Mouse (Mus musculus): ENCODE measurements around the gene Edn2.

Edn2 gene

GRCm38 (mm10) chr4:120184374-120184991 is 23.5 kb downstream of the Edn2 start:
- peaks cover 14% of the 10 kb centered on the region for H3K27me3 ChIP-seq (ENCODE audit: insufficient read depth, low read length)
- TF ChIP-seq NANOG (IDR thresholded peaks at IDR 0.05; ENCODE audit: borderline replicate concordance, low read length) (no peak), CTCF (conservative IDR thresholded peaks at IDR 0.05; ENCODE audit: low read length) (no peak), POU5F1 (IDR thresholded peaks at IDR 0.05; ENCODE audit: borderline replicate concordance, low read length) (no peak)
- no peak overlapping the region for H3K4me3 ChIP-seq (replicated peaks; ENCODE audit: low read length)
- H3K9me3 ChIP-seq (ENCODE audit: low read length): no peaks in the 10 kb centered on the region
- 0 out of 2 replicates have a peak, but pooled peaks cover 6% of the 10 kb centered on the region for H3K4me1 ChIP-seq (replicated peaks; ENCODE audit: low read depth, low read length)
- H3K36me3 ChIP-seq (ENCODE audit: insufficient read depth, low read length): no peaks in the 10 kb centered on the region

GRCm38 (mm10) chr4:120186441-120186840 is 25.4 kb downstream of the Edn2 start:
- H3K4me1 ChIP-seq (replicated peaks; ENCODE audit: low read depth, low read length): 0 out of 2 replicates have a peak, but pooled peaks cover 6% of the 10 kb centered on the region
- H3K9me3 ChIP-seq (ENCODE audit: low read length): peaks cover 15% of the 10 kb centered on the region
- H3K4me3 ChIP-seq (replicated peaks; ENCODE audit: low read length): no peak overlapping the region
- no peak for TF ChIP-seq POU5F1 (IDR thresholded peaks at IDR 0.05; ENCODE audit: borderline replicate concordance, low read length)
- TF ChIP-seq NANOG (IDR thresholded peaks at IDR 0.05; ENCODE audit: borderline replicate concordance, low read length): no peak
- no peak for TF ChIP-seq CTCF (conservative IDR thresholded peaks at IDR 0.05; ENCODE audit: low read length)
- no peaks in the 10 kb centered on the region for H3K36me3 ChIP-seq (ENCODE audit: insufficient read depth, low read length)
- peaks cover 2% of the 10 kb centered on the region; the same call in 1 of the 2 replicates for H3K27me3 ChIP-seq (ENCODE audit: insufficient read depth, low read length)

- Histone ChIP-seq H3K36me3 (ENCODE audit: insufficient read depth, low read length) (no peaks in the 10 kb centered on the region), H3K4me3 (replicated peaks; ENCODE audit: low read length) (no peak overlapping the region), H3K9me3 (ENCODE audit: low read length) (peaks cover 19% of the 10 kb centered on the region), H3K27me3 (ENCODE audit: insufficient read depth, low read length) (peaks cover 2% of the 10 kb centered on the region; the same call in 1 of the 2 replicates), H3K4me1 (replicated peaks; ENCODE audit: low read depth, low read length) (0 out of 2 replicates have a peak, but pooled peaks cover 6% of the 10 kb centered on the region)
- no peak for TF ChIP-seq NANOG (IDR thresholded peaks at IDR 0.05; ENCODE audit: borderline replicate concordance, low read length)
- TF ChIP-seq CTCF (conservative IDR thresholded peaks at IDR 0.05; ENCODE audit: low read length): peak; percentile 99
- TF ChIP-seq POU5F1 (IDR thresholded peaks at IDR 0.05; ENCODE audit: borderline replicate concordance, low read length): no peak
These were observed 25.9 kb downstream of the Edn2 start for GRCm38 (mm10) chr4:120186934-120187333.

- no peaks in the 10 kb centered on the region for H3K36me3 ChIP-seq (ENCODE audit: insufficient read depth, low read length)
- H3K4me3 ChIP-seq (replicated peaks; ENCODE audit: low read length): no peak overlapping the region
- peaks cover 2% of the 10 kb centered on the region; the same call in 1 of the 2 replicates for H3K27me3 ChIP-seq (ENCODE audit: insufficient read depth, low read length)
- 0 out of 2 replicates have a peak, but pooled peaks cover 6% of the 10 kb centered on the region for H3K4me1 ChIP-seq (replicated peaks; ENCODE audit: low read depth, low read length)
- peaks cover 19% of the 10 kb centered on the region for H3K9me3 ChIP-seq (ENCODE audit: low read length)
- TF ChIP-seq CTCF (conservative IDR thresholded peaks at IDR 0.05; ENCODE audit: low read length) (no peak), POU5F1 (IDR thresholded peaks at IDR 0.05; ENCODE audit: borderline replicate concordance, low read length) (no peak)
These were observed 27.2 kb downstream of the Edn2 start for GRCm38 (mm10) chr4:120188204-120188603.

DNA sequence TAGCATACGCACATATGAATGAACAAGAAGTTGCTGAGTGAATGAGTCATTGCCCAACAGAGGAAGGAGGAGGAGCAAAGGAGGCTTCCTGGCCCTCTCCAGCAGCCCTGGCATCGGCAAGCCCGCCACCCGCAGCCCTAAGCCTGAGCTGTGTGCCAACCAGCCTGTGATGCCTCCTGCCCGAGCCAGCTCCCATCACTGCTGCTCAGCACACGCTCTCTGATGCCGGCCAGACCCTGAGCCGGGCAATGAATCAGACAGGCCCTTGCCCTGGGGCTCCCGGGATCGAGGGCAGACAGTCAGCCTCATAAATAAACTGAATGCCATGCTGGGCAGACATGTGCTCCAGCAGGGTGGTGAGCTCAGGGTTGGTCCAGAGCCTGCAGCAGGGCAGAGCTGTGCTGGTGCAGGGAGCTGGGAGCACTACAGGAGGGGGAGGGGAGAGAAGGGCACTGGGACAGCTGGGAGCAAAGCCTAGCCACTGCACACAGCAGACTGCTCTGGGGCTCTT is 27.7 kb downstream of the Edn2 start:
- Histone ChIP-seq H3K36me3 (ENCODE audit: insufficient read depth, low read length) (no peaks in the 10 kb centered on the region), H3K4me1 (replicated peaks; ENCODE audit: low read depth, low read length) (0 out of 2 replicates have a peak, but pooled peaks cover 6% of the 10 kb centered on the region), H3K9me3 (ENCODE audit: low read length) (peaks cover 19% of the 10 kb centered on the region), H3K27me3 (ENCODE audit: insufficient read depth, low read length) (no peaks in the 10 kb centered on the region), H3K4me3 (replicated peaks; ENCODE audit: low read length) (no peak overlapping the region)
- TF ChIP-seq POU5F1 (IDR thresholded peaks at IDR 0.05; ENCODE audit: borderline replicate concordance, low read length): no peak
- no peak for TF ChIP-seq CTCF (conservative IDR thresholded peaks at IDR 0.05; ENCODE audit: low read length)
- no peak for TF ChIP-seq NANOG (IDR thresholded peaks at IDR 0.05; ENCODE audit: borderline replicate concordance, low read length)

GRCm38 (mm10) chr4:120189941-120190340 is 28.9 kb downstream of the Edn2 start:
- Histone ChIP-seq H3K4me1 (replicated peaks; ENCODE audit: low read depth, low read length) (0 out of 2 replicates have a peak, but pooled peaks cover 6% of the 10 kb centered on the region), H3K9me3 (ENCODE audit: low read length) (peaks cover 19% of the 10 kb centered on the region), H3K36me3 (ENCODE audit: insufficient read depth, low read length) (no peaks in the 10 kb centered on the region), H3K4me3 (replicated peaks; ENCODE audit: low read length) (no peak overlapping the region), H3K27me3 (ENCODE audit: insufficient read depth, low read length) (peaks cover 3% of the 10 kb centered on the region; the same call in 1 of the 2 replicates)
- TF ChIP-seq CTCF (conservative IDR thresholded peaks at IDR 0.05; ENCODE audit: low read length) (no peak), NANOG (IDR thresholded peaks at IDR 0.05; ENCODE audit: borderline replicate concordance, low read length) (no peak), POU5F1 (IDR thresholded peaks at IDR 0.05; ENCODE audit: borderline replicate concordance, low read length) (no peak)

DNA sequence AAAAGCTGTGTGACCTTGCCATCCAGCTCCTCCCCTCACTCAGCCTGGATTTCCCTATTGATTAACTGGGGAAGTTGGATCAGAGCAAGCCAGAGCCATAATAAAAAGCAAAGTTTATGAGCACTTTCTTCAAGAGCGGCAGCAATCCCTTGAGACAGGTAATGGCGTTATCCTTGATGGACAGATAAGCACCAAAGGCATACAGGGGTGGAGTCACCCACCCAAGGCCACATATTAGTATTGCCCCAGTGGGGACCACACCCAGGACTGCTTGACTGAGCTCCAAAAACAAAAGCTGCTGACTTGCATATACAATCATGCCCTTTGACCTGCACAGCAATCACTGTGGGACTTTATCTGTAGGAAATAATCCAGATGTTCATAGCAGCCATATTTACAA is 31.0 kb downstream of the Edn2 start:
- Histone ChIP-seq H3K27me3 (ENCODE audit: insufficient read depth, low read length) (peaks cover 5% of the 10 kb centered on the region; the same call in 1 of the 2 replicates), H3K4me3 (replicated peaks; ENCODE audit: low read length) (no peak overlapping the region), H3K36me3 (ENCODE audit: insufficient read depth, low read length) (no peaks in the 10 kb centered on the region), H3K4me1 (replicated peaks; ENCODE audit: low read depth, low read length) (0 out of 2 replicates have a peak, but pooled peaks cover 3% of the 10 kb centered on the region), H3K9me3 (ENCODE audit: low read length) (peaks cover 19% of the 10 kb centered on the region)
- TF ChIP-seq POU5F1 (IDR thresholded peaks at IDR 0.05; ENCODE audit: borderline replicate concordance, low read length) (no peak), NANOG (IDR thresholded peaks at IDR 0.05; ENCODE audit: borderline replicate concordance, low read length) (no peak), CTCF (conservative IDR thresholded peaks at IDR 0.05; ENCODE audit: low read length) (no peak)

GRCm38 (mm10) chr4:120194026-120194425 is 33.0 kb downstream of the Edn2 start:
- Histone ChIP-seq H3K4me1 (replicated peaks; ENCODE audit: low read depth, low read length) (peaks cover 12% of the 10 kb centered on the region), H3K36me3 (ENCODE audit: insufficient read depth, low read length) (no peaks in the 10 kb centered on the region), H3K4me3 (replicated peaks; ENCODE audit: low read length) (no peak overlapping the region), H3K9me3 (ENCODE audit: low read length) (peaks cover 19% of the 10 kb centered on the region), H3K27me3 (ENCODE audit: insufficient read depth, low read length) (peaks cover 5% of the 10 kb centered on the region; the same call in 1 of the 2 replicates)
- TF ChIP-seq NANOG (IDR thresholded peaks at IDR 0.05; ENCODE audit: borderline replicate concordance, low read length) (no peak), POU5F1 (IDR thresholded peaks at IDR 0.05; ENCODE audit: borderline replicate concordance, low read length) (no peak), CTCF (conservative IDR thresholded peaks at IDR 0.05; ENCODE audit: low read length) (no peak)

Measured in E14TG2a.4 (cell line).